32 mouse cellular contexts compared by ENCODE assay signal in the genomic region with DNA sequence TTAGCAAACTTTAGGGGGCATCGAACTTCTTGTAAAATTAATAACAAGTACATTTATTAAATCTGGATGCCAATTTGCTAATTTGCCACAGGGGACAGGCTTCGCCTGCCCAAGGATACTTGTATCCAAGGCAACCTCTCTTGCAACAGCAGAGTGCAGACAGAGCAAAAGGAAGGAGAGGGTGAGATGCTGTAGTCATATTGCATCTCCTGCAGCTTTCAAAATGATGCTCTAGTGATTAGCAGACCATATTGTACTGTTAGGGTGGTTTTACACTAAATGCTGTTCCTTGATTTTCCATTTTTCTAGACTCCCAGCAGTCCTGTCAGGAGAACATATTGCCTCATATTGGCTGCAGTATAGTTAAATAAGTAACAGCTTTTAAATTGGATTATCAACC. TPM values are rescaled to one million over a fixed set of nuclear protein-coding genes. Genes with fewer than 3 reads are reported as not detected.
A peak's percentile ranks its signal among the peaks of the same experiment; 100 is the strongest.
DNase-seq lines count a peak whose midpoint lies in the region; ATAC-seq and TF ChIP-seq lines count a peak whose summit lies in the region.
"Had no signal": no experiment of that assay in that cellular context is flagged by ENCODE, and none has a peak within 500 bp of the region (broad histone marks: within the 10 kb centered on the region; RNA-seq: fewer than 3 reads in every experiment).

No protein-coding gene starts in this region.

- H3K36me3 ChIP-seq in hindbrain, embryonic 13.5 days, result no peaks in the 10 kb centered on the region
- H3K36me3 ChIP-seq in hindbrain, embryonic 16.5 days (ENCODE audit: control insufficient read depth, insufficient read depth, low read length), result no peaks in the 10 kb centered on the region
- H3K36me3 ChIP-seq in neural tube, embryonic 14.5 days (ENCODE audit: control insufficient read depth, insufficient read depth, low read length), result no peaks in the 10 kb centered on the region
- no peaks in the 10 kb centered on the region for H3K36me3 ChIP-seq in liver, embryonic 11.5 days (ENCODE audit: control insufficient read depth, insufficient read depth, low read length)
- H3K36me3 ChIP-seq: embryonic facial prominence, embryonic 15.5 days; heart, embryonic 15.5 days; kidney, embryonic 15.5 days had no signal

- H3K27ac ChIP-seq in layer of hippocampus, adult 2 months, result no peak overlapping the region
- H3K27ac ChIP-seq in hindbrain, embryonic 13.5 days, result no peak overlapping the region
- H3K27ac ChIP-seq in hindbrain, embryonic 16.5 days (ENCODE audit: low read depth, low read length), result no peak overlapping the region
- no peak overlapping the region for H3K27ac ChIP-seq in neural tube, embryonic 14.5 days (ENCODE audit: low read depth, low read length)
- no peak overlapping the region for H3K27ac ChIP-seq in liver, embryonic 11.5 days (ENCODE audit: low read depth, low read length)
- H3K27ac ChIP-seq: embryonic facial prominence, embryonic 15.5 days; heart, embryonic 15.5 days; kidney, embryonic 15.5 days; left cerebral cortex, adult 2 months; liver, embryonic 14.5 days; stomach, postnatal 0 days had no signal

- no peak overlapping the region for H3K4me3 ChIP-seq in layer of hippocampus, adult 2 months
- no peak overlapping the region for H3K4me3 ChIP-seq in hindbrain, embryonic 13.5 days
- no peak overlapping the region for H3K4me3 ChIP-seq in hindbrain, embryonic 16.5 days (ENCODE audit: low read length)
- H3K4me3 ChIP-seq in neural tube, embryonic 14.5 days (ENCODE audit: low read depth, low read length), result no peak overlapping the region
- H3K4me3 ChIP-seq in liver, embryonic 11.5 days (ENCODE audit: low read depth, low read length), result no peak overlapping the region
- H3K4me3 ChIP-seq: embryonic facial prominence, embryonic 15.5 days; heart, embryonic 15.5 days; kidney, embryonic 15.5 days; left cerebral cortex, adult 2 months had no signal

- no peak for DNase-seq in layer of hippocampus, adult 2 months (ENCODE audit: low spot score in 2 of 2)
- no peak for DNase-seq in layer of hippocampus, adult 9-11 months
- DNase-seq in liver, embryonic 11.5 days (ENCODE audit: low spot score), result no peak
- no peak for DNase-seq in retina, embryonic 14.5 days (ENCODE audit: low spot score)
- DNase-seq: adrenal gland, adult 2 months; cerebellum, adult 2 months; cerebellum, postnatal 36 days; gastrocnemius, postnatal 36 days; kidney, postnatal 36 days; lung, embryonic 14.5 days; thymus, adult 2 months; thymus, postnatal 4 days had no signal

- H3K4me1 ChIP-seq in hindbrain, embryonic 13.5 days (replicated peaks), result peaks cover 16% of the 10 kb centered on the region
- H3K4me1 ChIP-seq in hindbrain, embryonic 16.5 days (ENCODE audit: control insufficient read depth, insufficient read depth, low read depth, low read length), result no peaks in the 10 kb centered on the region
- 0 out of 2 replicates have a peak, but pooled peaks cover 2% of the 10 kb centered on the region for H3K4me1 ChIP-seq in neural tube, embryonic 14.5 days (ENCODE audit: control insufficient read depth, insufficient read depth, low read length)
- H3K4me1 ChIP-seq in liver, embryonic 11.5 days (replicated peaks; ENCODE audit: control insufficient read depth, insufficient read depth, low read length), result no peaks in the 10 kb centered on the region
- H3K4me1 ChIP-seq: heart, embryonic 15.5 days had no signal

- no peaks in the 10 kb centered on the region for H3K27me3 ChIP-seq in hindbrain, embryonic 13.5 days
- no peaks in the 10 kb centered on the region for H3K27me3 ChIP-seq in hindbrain, embryonic 16.5 days (replicated peaks; ENCODE audit: control insufficient read depth, insufficient read depth, low read length)
- H3K27me3 ChIP-seq in neural tube, embryonic 14.5 days (ENCODE audit: control insufficient read depth, insufficient read depth, low read length), result no peaks in the 10 kb centered on the region
- H3K27me3 ChIP-seq in liver, embryonic 11.5 days (replicated peaks; ENCODE audit: control insufficient read depth, insufficient read depth, low read length), result no peaks in the 10 kb centered on the region
- H3K27me3 ChIP-seq: embryonic facial prominence, embryonic 15.5 days; heart, embryonic 15.5 days; kidney, embryonic 15.5 days had no signal

- peak; percentile 64 for ATAC-seq in hindbrain, embryonic 13.5 days (ENCODE audit: low FRiP score)
- ATAC-seq in hindbrain, embryonic 16.5 days, result peak; percentile 79
- peak; percentile 50 for ATAC-seq in neural tube, embryonic 14.5 days (ENCODE audit: low read depth)
- ATAC-seq in liver, embryonic 11.5 days (replicated peaks; ENCODE audit: low FRiP score), result no peak
- ATAC-seq: intestine, postnatal 0 days had no signal

- H3K9ac ChIP-seq in hindbrain, embryonic 13.5 days, result no peak overlapping the region
- no peak overlapping the region for H3K9ac ChIP-seq in hindbrain, embryonic 16.5 days (ENCODE audit: low read depth, low read length)
- no peak overlapping the region for H3K9ac ChIP-seq in neural tube, embryonic 14.5 days (replicated peaks; ENCODE audit: low read depth, low read length)
- H3K9ac ChIP-seq in liver, embryonic 11.5 days (ENCODE audit: low read depth, low read length), result no peak overlapping the region
- H3K9ac ChIP-seq: embryonic facial prominence, embryonic 15.5 days; heart, embryonic 15.5 days; kidney, embryonic 15.5 days; liver, embryonic 14.5 days; lung, embryonic 14.5 days had no signal

- no peak overlapping the region for H3K4me2 ChIP-seq in hindbrain, embryonic 13.5 days
- no peak overlapping the region for H3K4me2 ChIP-seq in hindbrain, embryonic 16.5 days (ENCODE audit: low read length)
- H3K4me2 ChIP-seq in neural tube, embryonic 14.5 days (ENCODE audit: low read depth, low read length), result no peak overlapping the region
- H3K4me2 ChIP-seq in liver, embryonic 11.5 days, result no peak overlapping the region
- H3K4me2 ChIP-seq: embryonic facial prominence, embryonic 15.5 days; heart, embryonic 15.5 days; kidney, embryonic 15.5 days; lung, embryonic 14.5 days had no signal

- no peaks in the 10 kb centered on the region for H3K9me3 ChIP-seq in hindbrain, embryonic 13.5 days
- H3K9me3 ChIP-seq in hindbrain, embryonic 16.5 days (ENCODE audit: control insufficient read depth, low read length), result no peaks in the 10 kb centered on the region
- no peaks in the 10 kb centered on the region for H3K9me3 ChIP-seq in neural tube, embryonic 14.5 days (ENCODE audit: control insufficient read depth, low read length)
- no peaks in the 10 kb centered on the region for H3K9me3 ChIP-seq in liver, embryonic 11.5 days (ENCODE audit: control insufficient read depth, low read length)
- H3K9me3 ChIP-seq: embryonic facial prominence, embryonic 15.5 days; heart, embryonic 15.5 days; kidney, embryonic 15.5 days had no signal

- peak; percentile 30; the same call in 1 of the 2 replicates for TF ChIP-seq CTCF in layer of hippocampus, adult 2 months (conservative IDR thresholded peaks at IDR 0.05)

- WGBS in hindbrain, embryonic 13.5 days, result 66% methylated on average over 2 of the region's 2 CpGs
- 55% methylated on average over 2 of the region's 2 CpGs for WGBS in hindbrain, embryonic 16.5 days
- WGBS in neural tube, embryonic 14.5 days, result 69% methylated on average over 2 of the region's 2 CpGs
- 80% methylated on average over 2 of the region's 2 CpGs for WGBS in liver, embryonic 11.5 days

RNA-seq across cellular contexts. Expression of a gene that starts 23.7 kb away (rescaled TPM):
- not detected for total RNA-seq in layer of hippocampus, adult 2 months (2021)
- polyA plus RNA-seq in hindbrain, embryonic 13.5 days (2015; fragmentation: Nextera tagmentation; extraction: Ambion mirVana), result not detected in 2 replicates
- not detected in 2 replicates for polyA plus RNA-seq in hindbrain, embryonic 16.5 days (2015; fragmentation: Nextera tagmentation; extraction: Ambion mirVana)
- not detected in 2 replicates for polyA plus RNA-seq in neural tube, embryonic 14.5 days (2014; fragmentation: Nextera tagmentation; extraction: Ambion mirVana)
- polyA plus RNA-seq in liver, embryonic 11.5 days (2014; fragmentation: Nextera tagmentation; extraction: Ambion mirVana), result not detected in 2 replicates
- total RNA-seq: adrenal gland, adult 2 months; gastrocnemius, postnatal 36 days; heart, adult 8-10 months; hematopoietic stem cell, adult 5-6 weeks; layer of hippocampus, postnatal 10 days; left cerebral cortex, adult 2 months; left cerebral cortex, postnatal 36 days; megakaryocyte, adult 5-6 weeks; MEL; monocyte, adult 5-6 weeks had no signal
- polyA plus RNA-seq: adrenal gland, adult 2 months; C2C12; cerebellum, adult 2 months; embryonic facial prominence, embryonic 15.5 days; heart, embryonic 15.5 days; intestine, postnatal 0 days; kidney, embryonic 15.5 days; liver, embryonic 14.5 days; lung, embryonic 14.5 days; neural tube, embryonic 11.5 days; small intestine, adult 2 months; stomach, postnatal 0 days; thymus, adult 2 months had no signal
